Mouse (Mus musculus): ENCODE results near the gene Zfp87. TPM values are rescaled to one million over a fixed set of nuclear protein-coding genes. Genes with fewer than 3 reads are reported as not detected.

Gene Zfp87
- polyA plus RNA-seq (2017; shearing (Covaris generic)): 31.4 TPM

DNA sequence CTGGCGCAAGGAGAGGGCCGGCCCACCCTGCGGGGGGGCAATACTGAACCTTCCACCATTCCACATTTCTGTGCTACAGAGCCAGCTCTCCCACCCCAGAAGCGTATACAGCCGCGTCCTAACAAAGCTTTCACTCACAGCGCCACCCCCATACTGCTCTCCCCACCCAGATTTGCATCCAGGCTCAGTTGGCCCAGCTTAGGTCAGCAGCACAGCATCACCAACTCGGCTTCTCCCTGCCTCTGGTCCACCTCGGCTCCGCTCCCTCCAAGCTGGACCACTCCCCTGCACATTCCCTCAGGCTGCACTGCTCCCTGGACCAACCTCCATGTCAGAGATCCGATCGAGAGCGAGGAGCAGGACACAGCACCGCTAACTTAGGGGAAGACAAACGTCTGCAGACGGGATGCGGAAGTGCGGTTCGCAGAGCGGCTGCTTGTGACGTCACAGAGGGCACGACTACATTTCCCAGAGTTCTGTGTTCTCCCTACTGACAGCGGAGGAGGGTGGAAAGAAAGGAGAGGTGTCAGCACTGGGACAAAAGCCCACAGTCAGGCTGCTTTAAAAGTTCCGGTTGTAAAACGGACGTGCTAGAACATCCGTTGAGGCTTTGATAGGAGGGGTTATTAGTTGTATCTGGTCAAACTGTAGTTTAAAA lies at the start of gene Zfp87, which contains the start of gene Gm26965:
Zfp87 (minus strand) TSS at position 425 of the 658 bp plus-strand sequence.
Gm26965 (minus strand) TSS at position 399 of the 658 bp plus-strand sequence.

DNA sequence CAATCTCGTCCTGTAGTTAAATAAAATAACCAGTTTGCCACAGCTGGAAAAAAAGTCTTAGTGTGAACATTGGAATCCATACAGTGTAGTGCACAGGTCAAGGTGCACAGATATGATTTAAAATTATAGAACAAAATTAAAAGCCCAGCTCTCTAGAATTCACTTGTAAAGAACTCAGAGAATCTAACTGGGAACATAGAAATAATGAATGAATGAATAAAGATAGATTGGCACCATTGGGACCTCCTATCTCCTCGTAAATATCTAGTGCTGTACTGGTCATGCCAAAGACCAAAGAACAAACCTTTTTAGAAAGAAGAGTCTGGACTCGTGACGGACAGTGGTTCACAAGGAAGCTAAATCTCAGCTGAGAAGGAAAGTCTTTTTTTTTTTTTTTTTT lies 27.8 kb upstream of the Zfp87 start, which contains the start of gene Zfp748:
Zfp748 (minus strand) TSS at position 101 of the 400 bp plus-strand sequence.

DNA sequence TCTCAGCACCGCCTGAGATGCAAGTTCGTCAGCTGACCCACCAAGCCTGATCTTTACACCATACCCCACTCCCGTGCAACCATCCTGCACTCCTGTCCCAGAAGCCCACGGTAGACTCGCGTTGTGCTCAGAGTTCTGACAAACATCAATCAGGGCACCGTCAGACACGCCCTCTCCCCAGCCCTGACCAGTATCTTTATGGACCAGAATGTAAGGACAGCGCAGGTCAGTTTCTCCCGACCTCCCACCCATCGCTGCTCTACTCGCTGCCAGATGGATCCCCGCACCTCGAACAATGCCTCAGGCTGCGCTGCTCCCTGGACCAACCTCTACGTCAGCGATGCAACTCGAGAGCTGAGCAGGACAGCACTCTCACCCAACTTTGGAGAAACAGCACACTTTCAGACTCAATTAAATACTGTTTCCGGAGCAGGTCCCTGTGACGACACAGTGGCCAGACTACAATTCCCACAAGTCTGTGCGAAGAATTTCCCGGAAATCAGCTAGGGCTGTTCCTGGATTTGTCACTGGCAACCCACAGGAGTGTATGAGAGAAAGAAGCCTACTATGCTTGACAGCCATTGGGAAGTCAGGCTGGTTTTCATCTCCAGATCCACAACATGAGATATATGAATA lies 25.8 kb downstream of the Zfp87 start, which contains the start of gene Zfp58:
Zfp58 (minus strand) TSS at position 472 of the 636 bp plus-strand sequence.

DNA sequence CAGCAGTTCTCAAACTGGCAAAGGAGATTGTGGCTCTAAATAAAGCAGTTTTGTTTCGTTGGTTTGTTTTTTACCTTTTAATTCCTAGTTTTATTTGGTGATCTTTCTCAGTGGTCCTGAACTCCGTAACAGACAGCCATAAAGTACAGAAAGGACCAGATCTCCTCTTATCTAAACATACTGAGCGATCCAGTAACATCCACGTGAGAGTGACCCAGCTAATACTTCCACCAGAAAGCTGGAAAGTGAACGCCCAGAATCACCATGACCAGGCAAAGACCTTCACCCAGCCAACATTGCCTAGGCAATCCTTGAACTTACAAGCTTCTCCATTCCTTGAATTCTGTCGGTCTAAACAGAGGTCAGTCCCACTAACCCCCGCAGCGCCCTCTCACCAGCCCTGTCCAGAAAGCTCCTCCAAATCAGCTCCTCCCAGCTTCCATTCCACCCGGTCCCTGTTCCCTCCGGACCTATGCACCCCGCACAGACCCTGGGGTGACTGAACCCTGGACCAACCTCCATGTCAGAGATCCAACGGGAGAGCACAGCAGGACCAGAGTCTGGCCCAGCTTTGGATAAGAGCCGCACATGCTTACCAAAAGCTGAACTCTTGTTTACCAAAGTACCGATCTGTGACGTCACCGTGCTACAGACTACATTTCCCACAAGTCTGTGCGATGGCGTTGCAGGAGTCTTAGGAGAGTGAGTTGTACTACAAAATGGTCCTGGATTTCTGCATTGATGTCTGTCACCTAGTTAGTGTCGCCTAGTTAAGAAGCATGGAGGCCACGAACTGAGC lies 42.2 kb downstream of the Zfp87 start, which contains the start of gene Zfp874b:
Zfp874b (minus strand) TSS at position 634 of the 799 bp plus-strand sequence.

Other genes starting within 250 kb of the Zfp87 start
- gene Zfp458, start 247.7 kb downstream of the Zfp87 start, polyA plus RNA-seq (2017; shearing (Covaris generic)): 0.94 TPM
- gene Zfp457, start 219.7 kb downstream of the Zfp87 start, polyA plus RNA-seq (2017; shearing (Covaris generic)): not detected
- 4.7 TPM for gene Zfp595, start 193.6 kb downstream of the Zfp87 start, polyA plus RNA-seq (2017; shearing (Covaris generic))
- gene Gm28044, start 165.6 kb downstream of the Zfp87 start, polyA plus RNA-seq (2017; shearing (Covaris generic)): 2.0 TPM
- gene Zfp953, start 165.6 kb downstream of the Zfp87 start, polyA plus RNA-seq (2017; shearing (Covaris generic)): 1.6 TPM
- gene Gm28041, start 150.4 kb downstream of the Zfp87 start, polyA plus RNA-seq (2017; shearing (Covaris generic)): 0.96 TPM
- gene Zfp456, start 150.4 kb downstream of the Zfp87 start, polyA plus RNA-seq (2017; shearing (Covaris generic)): 4.8 TPM
- 16.2 TPM for gene Zfp429, start 126.4 kb downstream of the Zfp87 start, polyA plus RNA-seq (2017; shearing (Covaris generic))
- 1.8 TPM for gene Zfp459, start 104.8 kb downstream of the Zfp87 start, polyA plus RNA-seq (2017; shearing (Covaris generic))
- 31.3 TPM for gene Zfp874a, start 74.6 kb downstream of the Zfp87 start, polyA plus RNA-seq (2017; shearing (Covaris generic))
- 16.6 TPM for gene Zfp874b, start 41.9 kb downstream of the Zfp87 start, polyA plus RNA-seq (2017; shearing (Covaris generic))
- gene Zfp58, start 25.6 kb downstream of the Zfp87 start, polyA plus RNA-seq (2017; shearing (Covaris generic)): 12.5 TPM
- not detected for gene Gm26965, start within 50 bp of the Zfp87 start, polyA plus RNA-seq (2017; shearing (Covaris generic))
- 12.4 TPM for gene Zfp748, start 27.7 kb upstream of the Zfp87 start, polyA plus RNA-seq (2017; shearing (Covaris generic))
- 4.4 TPM for gene Zfp729b, start 83.5 kb upstream of the Zfp87 start, polyA plus RNA-seq (2017; shearing (Covaris generic))
- gene Gm49345, start 111.6 kb upstream of the Zfp87 start, polyA plus RNA-seq (2017; shearing (Covaris generic)): 2.1 TPM
- 2.8 TPM for gene Zfp729a, start 111.6 kb upstream of the Zfp87 start, polyA plus RNA-seq (2017; shearing (Covaris generic))
- gene Zfp738, start 160.9 kb upstream of the Zfp87 start, polyA plus RNA-seq (2017; shearing (Covaris generic)): 9.4 TPM
- 2.8 TPM for gene Zfp65, start 203.0 kb upstream of the Zfp87 start, polyA plus RNA-seq (2017; shearing (Covaris generic))
- gene Zfp85, start 229.1 kb upstream of the Zfp87 start, polyA plus RNA-seq (2017; shearing (Covaris generic)): 2.2 TPM

All from effector memory CD4-positive, alpha-beta T cell, adult 5 months (primary cell).